ENCODE assay signal across 19 mouse cellular contexts in the genomic region with DNA sequence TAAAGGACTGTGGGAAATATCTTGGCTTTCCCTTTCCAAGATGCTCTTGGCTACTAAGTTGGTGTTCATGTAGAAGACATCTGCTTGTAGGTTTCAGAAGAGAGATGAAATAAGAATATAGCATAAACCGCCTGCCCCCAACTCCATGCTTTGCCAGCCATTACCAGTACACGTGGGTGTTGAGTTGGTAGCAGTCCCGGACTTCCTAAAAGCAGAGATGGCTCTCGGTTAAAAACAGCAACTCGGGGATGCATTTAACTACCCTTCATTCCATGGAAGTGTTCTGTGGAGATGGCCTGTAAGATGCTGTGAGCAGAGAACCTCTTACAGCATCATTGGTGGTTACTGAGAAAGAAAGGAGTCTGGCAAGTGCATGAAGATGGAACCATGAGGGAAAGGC. TPM values are rescaled to one million over a fixed set of nuclear protein-coding genes. Genes with fewer than 3 reads are reported as not detected.
DNase-seq lines count a peak whose midpoint lies in the region; ATAC-seq lines count a peak whose summit lies in the region.
"Had no signal": no experiment of that assay in that cellular context is flagged by ENCODE, and none has a peak within 500 bp of the region (broad histone marks: within the 10 kb centered on the region; RNA-seq: fewer than 3 reads in every experiment).

No protein-coding gene starts in this region.

- DNase-seq in left cerebral cortex, adult 11 months (ENCODE audit: low spot score), result peak; percentile 82
- no peak for DNase-seq in left cerebral cortex, postnatal 4 days
- peak; percentile 58 to 61 for DNase-seq in layer of hippocampus, postnatal 36 days
- peak; percentile 89 for DNase-seq in right cerebral cortex, adult 18-20 months
- DNase-seq in adrenal gland, postnatal 36 days, result no peak
- no peak for DNase-seq in adrenal gland, postnatal 4 days (ENCODE audit: low spot score in 2 of 2)
- no peak for DNase-seq in adrenal gland, adult 18-20 months (ENCODE audit: low spot score in 2 of 2)
- DNase-seq: adrenal gland, postnatal 14 days; cerebellum, postnatal 10 days; heart, adult 18-20 months; kidney, postnatal 36 days; lung, adult 2 months; thymus, postnatal 25 days had no signal

- H3K9me3 ChIP-seq in intestine, embryonic 15.5 days, result no peaks in the 10 kb centered on the region
- H3K9me3 ChIP-seq: hindbrain, embryonic 12.5 days; midbrain, embryonic 13.5 days had no signal

- no peaks in the 10 kb centered on the region for H3K27me3 ChIP-seq in intestine, embryonic 15.5 days (replicated peaks)
- H3K27me3 ChIP-seq: CH12.LX; hindbrain, embryonic 12.5 days; midbrain, embryonic 13.5 days had no signal

- H3K4me3 ChIP-seq in intestine, embryonic 15.5 days (replicated peaks), result no peak overlapping the region
- H3K4me3 ChIP-seq: hindbrain, embryonic 12.5 days; midbrain, embryonic 13.5 days; myocyte had no signal

- intact Hi-C loops in left cerebral cortex, postnatal 4 days (cut with DNase I), result no loop called here

- no peak for ATAC-seq in intestine, embryonic 15.5 days
- ATAC-seq: intestine, embryonic 16.5 days; midbrain, embryonic 13.5 days had no signal

- H3K4me1 ChIP-seq in intestine, embryonic 15.5 days (replicated peaks), result no peaks in the 10 kb centered on the region
- H3K4me1 ChIP-seq: hindbrain, embryonic 12.5 days; midbrain, embryonic 13.5 days had no signal

- H3K9ac ChIP-seq in intestine, embryonic 15.5 days, result no peak overlapping the region
- H3K9ac ChIP-seq: hindbrain, embryonic 12.5 days; midbrain, embryonic 13.5 days had no signal

- WGBS in intestine, embryonic 15.5 days, result 91% methylated on average over 5 of the region's 5 CpGs

- no peak overlapping the region for H3K4me2 ChIP-seq in intestine, embryonic 15.5 days (replicated peaks)
- H3K4me2 ChIP-seq: hindbrain, embryonic 12.5 days; midbrain, embryonic 13.5 days had no signal

- H3K27ac ChIP-seq in intestine, embryonic 15.5 days, result no peak overlapping the region
- H3K27ac ChIP-seq: hindbrain, embryonic 12.5 days; midbrain, embryonic 13.5 days had no signal

- no peaks in the 10 kb centered on the region for H3K36me3 ChIP-seq in intestine, embryonic 15.5 days
- H3K36me3 ChIP-seq: hindbrain, embryonic 12.5 days; midbrain, embryonic 13.5 days had no signal

RNA-seq across cellular contexts. Expression of a gene that starts 52.6 kb away (rescaled TPM):
- total RNA-seq in left cerebral cortex, postnatal 4 days (2021), result 100 to 1,000 TPM; 124 to 132 TPM
- total RNA-seq in layer of hippocampus, postnatal 36 days (2021), result 100 to 1,000 TPM; 126 to 131 TPM
- 9.1 and 9.5 TPM in 2 replicates for polyA plus RNA-seq in intestine, embryonic 15.5 days (2015; fragmentation: Nextera tagmentation; extraction: Ambion mirVana)
- 10 to 100 TPM in 1 of 2 experiments, 1 to 10 TPM in 1; 9.7 to 15.8 TPM for total RNA-seq in adrenal gland, postnatal 36 days (2021)
- total RNA-seq in adrenal gland, postnatal 4 days (2021), result 1 to 10 TPM; 4.6 to 6.1 TPM
- 10 to 100 TPM; 11.0 to 13.1 TPM for total RNA-seq in adrenal gland, adult 18-20 months (2021)
- total RNA-seq: CH12.LX had no signal

Comparison
In these comparisons a context has a peak if more than half of its experiments do, and no peak if none do; other contexts are left out.
1. DNase-seq: peak in left cerebral cortex, adult 11 months (single experiment), layer of hippocampus, postnatal 36 days (2 of 2) and right cerebral cortex, adult 18-20 months (single experiment); none in left cerebral cortex, postnatal 4 days (single experiment), adrenal gland, postnatal 36 days (0 of 2), adrenal gland, postnatal 4 days (0 of 2) and adrenal gland, adult 18-20 months (0 of 2).
2. RNA of a gene that starts 52.6 kb away (total RNA-seq): 124 to 132 TPM in left cerebral cortex, postnatal 4 days and 126 to 131 TPM in layer of hippocampus, postnatal 36 days; 9.7 to 15.8 TPM in adrenal gland, postnatal 36 days, 11.0 to 13.1 TPM in adrenal gland, adult 18-20 months and 4.6 to 6.1 TPM in adrenal gland, postnatal 4 days; every median in the first group is over 4 times any median in the second.